Mouse (Mus musculus): ENCODE measurements around the gene Sp110.
"Not testable (repeated sequence)": the region's sequence is repeated elsewhere in the genome, so short reads cannot be mapped to it uniquely, and the experiment has no call there.

Gene Sp110

DNA sequence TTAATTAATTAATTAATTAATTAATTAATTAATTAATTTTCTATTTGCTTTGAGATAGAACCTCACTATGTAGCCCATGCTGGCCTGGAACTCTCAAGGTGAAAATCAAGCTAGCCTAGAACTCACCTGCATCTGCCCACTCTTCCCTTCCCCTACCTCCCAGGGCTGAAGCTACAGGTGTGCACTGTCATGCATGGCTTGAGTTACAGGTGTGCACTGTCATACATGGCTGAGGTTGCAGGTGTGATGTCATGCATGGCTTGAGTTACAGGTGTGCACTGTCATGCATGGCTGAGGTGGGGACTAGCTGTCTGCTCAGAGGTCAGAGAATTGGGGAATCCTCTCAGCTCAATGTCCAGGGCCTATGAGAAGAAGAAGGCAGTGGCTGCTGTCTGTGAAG lies 52.2 kb downstream of the Sp110 start:
- not testable (repeated sequence) for DNase-seq (ENCODE audit: low spot score)

DNA sequence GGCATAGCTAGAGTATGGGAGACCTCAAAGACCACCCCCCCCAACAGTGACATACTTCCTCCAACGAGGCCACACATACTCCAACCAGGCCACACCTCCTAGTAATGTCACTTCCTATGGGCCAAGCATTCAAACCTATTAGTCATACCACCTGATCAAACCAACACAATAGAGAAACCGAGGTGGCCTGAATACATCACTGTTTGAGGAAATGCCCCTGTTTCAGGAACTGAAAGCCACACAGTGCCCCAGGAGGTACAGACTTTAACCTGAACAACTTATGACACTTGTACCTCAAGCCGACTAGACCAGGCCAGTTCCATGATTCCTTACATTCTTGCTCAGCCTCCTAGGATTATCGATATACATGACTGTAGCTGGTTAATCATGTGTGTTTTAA lies 54.8 kb downstream of the Sp110 start:
- DNase-seq (ENCODE audit: low spot score): not testable (repeated sequence)

DNA sequence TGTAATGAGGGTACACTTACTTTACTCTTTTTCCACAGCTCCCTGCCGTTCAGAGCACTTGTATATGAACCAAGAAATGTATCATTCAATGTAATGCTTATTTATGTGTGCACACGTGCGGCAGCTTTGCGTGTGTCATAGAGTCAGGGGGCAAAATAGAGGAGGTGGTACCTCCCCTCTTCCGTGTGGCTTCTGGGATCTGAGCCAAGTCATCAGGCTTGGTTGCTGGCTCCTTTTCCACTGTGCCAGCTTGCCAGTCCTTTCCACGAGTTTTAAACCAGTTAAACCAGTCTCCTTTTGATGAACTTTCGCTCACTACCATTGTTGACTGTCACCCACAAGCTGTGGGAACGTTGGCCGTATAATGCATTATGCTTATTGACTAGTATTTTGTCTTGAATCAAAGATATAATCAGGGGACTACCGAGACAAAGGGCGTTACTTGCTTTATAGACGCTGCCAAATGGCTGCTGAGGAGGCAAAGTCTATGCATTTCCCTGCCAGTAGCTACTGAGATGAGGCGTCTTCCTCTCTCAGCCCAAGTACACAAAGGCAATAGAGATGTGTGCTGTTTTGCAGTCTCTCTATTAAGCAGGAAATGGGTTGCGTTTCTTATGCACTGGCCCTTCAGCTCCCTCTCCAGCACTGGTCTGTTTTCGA lies 70.0 kb downstream of the Sp110 start:
- not testable (repeated sequence) for DNase-seq (ENCODE audit: low spot score)
